Mouse (Mus musculus) testis, adult 2 months (tissue): ENCODE data around the gene Rnf135.
A peak's percentile ranks its signal among the peaks of the same experiment; 100 is the strongest.

ENCODE experiments used
- CTCF ChIP-seq: fragments of 200-500 bp; IDR thresholded peaks from 2 replicates; pipeline ENCODE4 v1.5.1; 2012; ENCODE audit warnings: low read depth, mild to moderate bottlenecking, inconsistent platforms, low read length, moderate library complexity; ENCODE audit not compliant: control insufficient read depth, insufficient read depth, insufficient replicate concordance
- POLR2A ChIP-seq: fragments of 200-500 bp; IDR thresholded peaks from 2 replicates; pipeline ENCODE4 v1.6.1; 2012; ENCODE audit warnings: low read depth, mild to moderate bottlenecking, inconsistent platforms, low read length, moderate library complexity; ENCODE audit not compliant: control insufficient read depth

DNA sequence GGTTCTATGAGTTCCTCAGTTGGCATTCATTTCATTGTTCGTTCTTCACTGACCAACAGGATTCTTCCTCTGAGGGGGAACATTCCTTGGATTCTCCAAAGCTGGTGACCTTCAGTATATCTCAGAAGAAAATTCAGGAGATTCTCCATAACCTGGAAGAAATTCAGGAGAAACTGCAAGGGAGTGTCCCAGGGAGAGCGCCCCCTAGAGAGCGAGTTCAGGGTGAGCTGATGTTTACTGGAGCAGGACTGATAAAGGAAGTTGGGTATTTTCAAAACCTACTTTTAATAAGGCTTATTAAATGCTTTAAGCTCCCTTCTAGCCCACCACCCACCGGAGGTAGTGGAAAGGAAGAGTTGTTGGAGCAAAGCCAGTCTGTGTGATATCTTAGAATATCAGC lies 10.2 kb downstream of the Rnf135 start:
- TF ChIP-seq CTCF (peak; percentile 21; the same call in 1 of the 2 replicates), POLR2A (no peak)
